Mouse (Mus musculus) layer of hippocampus, adult 2 months (tissue): ENCODE results near the gene Disc1. TPM values are rescaled to one million over a fixed set of nuclear protein-coding genes. Genes with fewer than 3 reads are reported as not detected.
A peak's percentile ranks its signal among the peaks of the same experiment; 100 is the strongest.

Experiments used
- DNase-seq, 2 experiments: peaks; one replicate each; pipeline ENCODE4 v3.0.0; 2022; ENCODE audit warnings: low spot score in 2 of 2
- H3K27ac ChIP-seq: fragments of 200-600 bp; 2 replicates; pipeline ENCODE4 v1.8.1; 2022
- H3K4me3 ChIP-seq: fragments of 200-600 bp; 2 replicates; pipeline ENCODE4 v1.8.1; 2022; ENCODE audit warnings: mild to moderate bottlenecking
- CTCF ChIP-seq: fragments of 200-600 bp; conservative IDR thresholded peaks from 2 replicates; pipeline ENCODE4 v1.8.1; 2022; ENCODE audit warnings: antibody characterized with exemption, mild to moderate bottlenecking, moderate library complexity
- total RNA-seq, 2 experiments: library from RNA; stranded (reverse); gene quantifications; 2 replicates each; pipeline ENCODE4 v1.2.3; 2021

Gene Disc1
- total RNA-seq, 2 experiments from 2014 or later: 5.6 to 6.1 TPM

- no peak for TF ChIP-seq CTCF
- no peak overlapping the region for H3K4me3 ChIP-seq
- DNase-seq: no peak
- no peak overlapping the region for H3K27ac ChIP-seq
Observed at GRCm38 (mm10) chr8:125113831-125114230, 59.8 kb downstream of the Disc1 start.

GRCm38 (mm10) chr8:125115321-125115720 is 61.3 kb downstream of the Disc1 start:
- Histone ChIP-seq H3K4me3 (no peak overlapping the region), H3K27ac (no peak overlapping the region)
- DNase-seq: no peak
- TF ChIP-seq CTCF: no peak

GRCm38 (mm10) chr8:125116616-125117015 is 62.6 kb downstream of the Disc1 start:
- peak in 1 of 2 experiments; percentile 61 for DNase-seq
- H3K27ac ChIP-seq: no peak overlapping the region
- peak; percentile 94 for TF ChIP-seq CTCF

GRCm38 (mm10) chr8:125126482-125126881 is 72.5 kb downstream of the Disc1 start:
- Histone ChIP-seq H3K27ac (no peak overlapping the region), H3K4me3 (no peak overlapping the region)
- TF ChIP-seq CTCF: no peak
- DNase-seq: no peak

More at GRCm38 (mm10) chr8:125116616-125117015, 62.6 kb downstream of the Disc1 start:
- H3K4me3 ChIP-seq: no peak overlapping the region

- TF ChIP-seq CTCF: no peak
- Histone ChIP-seq H3K4me3 (no peak overlapping the region), H3K27ac (no peak overlapping the region; the same call in 1 of the 2 replicates)
- DNase-seq: no peak
Observed at GRCm38 (mm10) chr8:125127621-125128020, 73.6 kb downstream of the Disc1 start.

GRCm38 (mm10) chr8:125128305-125128704 is 74.3 kb downstream of the Disc1 start:
- Histone ChIP-seq H3K4me3 (no peak overlapping the region), H3K27ac (no peak overlapping the region)
- peak; percentile 90 for TF ChIP-seq CTCF
- no peak for DNase-seq

GRCm38 (mm10) chr8:125130835-125131234 is 76.8 kb downstream of the Disc1 start:
- no peak for TF ChIP-seq CTCF
- peak in 1 of 2 experiments; percentile 40 for DNase-seq
- Histone ChIP-seq H3K4me3 (no peak overlapping the region), H3K27ac (peak overlapping the region; percentile 88)

GRCm38 (mm10) chr8:125131265-125131664 is 77.3 kb downstream of the Disc1 start:
- no peak for TF ChIP-seq CTCF
- Histone ChIP-seq H3K4me3 (no peak overlapping the region), H3K27ac (peak overlapping the region; percentile 88)
- DNase-seq: no peak

GRCm38 (mm10) chr8:125133685-125134114 is 79.7 kb downstream of the Disc1 start:
- Histone ChIP-seq H3K4me3 (no peak overlapping the region), H3K27ac (peak overlapping the region; percentile 88)
- peak; percentile 78 to 90 for DNase-seq
- no peak for TF ChIP-seq CTCF

- no peak overlapping the region for H3K4me3 ChIP-seq
- peak overlapping the region; percentile 81 for H3K27ac ChIP-seq
- no peak for DNase-seq
- TF ChIP-seq CTCF: no peak
Observed at GRCm38 (mm10) chr8:125134876-125135275, 80.9 kb downstream of the Disc1 start.

GRCm38 (mm10) chr8:125139689-125140150 is 85.7 kb downstream of the Disc1 start:
- DNase-seq: no peak
- Histone ChIP-seq H3K27ac (peak overlapping the region; percentile 72), H3K4me3 (no peak overlapping the region)
- no peak for TF ChIP-seq CTCF

- no peak for TF ChIP-seq CTCF
- H3K27ac ChIP-seq: no peak overlapping the region
- no peak for DNase-seq
- H3K4me3 ChIP-seq: no peak overlapping the region
Observed at GRCm38 (mm10) chr8:125140965-125141364, 87.0 kb downstream of the Disc1 start.

- no peak overlapping the region for H3K27ac ChIP-seq
- DNase-seq: no peak
- no peak overlapping the region for H3K4me3 ChIP-seq
- TF ChIP-seq CTCF: no peak
Observed at GRCm38 (mm10) chr8:125156863-125157640, 103.1 kb downstream of the Disc1 start.

- no peak for DNase-seq
- no peak overlapping the region for H3K4me3 ChIP-seq
- H3K27ac ChIP-seq: no peak overlapping the region
- no peak for TF ChIP-seq CTCF
Observed at GRCm38 (mm10) chr8:125157641-125158005, 103.6 kb downstream of the Disc1 start.
